13 mouse cellular contexts compared by ENCODE assay signal in genomic region chr14:45155511-45156173, GRCm38 (mm10).
DNase-seq lines count a peak whose midpoint lies in the region; ATAC-seq and TF ChIP-seq lines count a peak whose summit lies in the region.
"Had no signal": no experiment of that assay in that cellular context is flagged by ENCODE, and none has a peak within 500 bp of the region (broad histone marks: within the 10 kb centered on the region; RNA-seq: fewer than 3 reads in every experiment).

No protein-coding gene starts in this region.

- intact Hi-C loops in heart, postnatal 36 days (cut with DNase I): no loop called here
- intact Hi-C loops in gastrocnemius, postnatal 14 days (cut with DNase I; ENCODE audit: low total_unique reads): no loop called here

- no peak for TF ChIP-seq CTCF in G1E (IDR thresholded peaks at IDR 0.05; ENCODE audit: low read depth, low read length)

- peak; percentile 22; the same call in 1 of the 2 replicates for ATAC-seq in G1E (ENCODE audit: extremely low read depth, insufficient number of reproducible peaks, low FRiP score, poor library complexity, severe bottlenecking)
- no peak for ATAC-seq in erythroblast, adult 5-6 weeks (replicated peaks; ENCODE audit: low FRiP score, poor library complexity, severe bottlenecking)
- ATAC-seq: midbrain, embryonic 13.5 days had no signal

- H3K4me1 ChIP-seq in G1E (ENCODE audit: insufficient read depth, low read depth, low read length): peaks cover 3% of the 10 kb centered on the region; the same call in 1 of the 2 replicates
- H3K4me1 ChIP-seq: heart, embryonic 12.5 days; hindbrain, embryonic 15.5 days; midbrain, embryonic 13.5 days; neural tube, embryonic 15.5 days had no signal

- H3K9me3 ChIP-seq in G1E (replicated peaks): no peaks in the 10 kb centered on the region
- H3K9me3 ChIP-seq: heart, embryonic 12.5 days; hindbrain, embryonic 15.5 days; midbrain, embryonic 13.5 days; neural tube, embryonic 15.5 days had no signal

- no peak overlapping the region for H3K4me3 ChIP-seq in G1E (ENCODE audit: low read depth, low read length)
- no peak overlapping the region for H3K4me3 ChIP-seq in macrophage (ENCODE audit: inconsistent target)
- H3K4me3 ChIP-seq: heart, embryonic 12.5 days; hindbrain, embryonic 15.5 days; midbrain, embryonic 13.5 days; neural tube, embryonic 15.5 days had no signal

- H3K36me3 ChIP-seq in G1E (replicated peaks) (no peaks in the 10 kb centered on the region), macrophage (ENCODE audit: inconsistent target) (no peaks in the 10 kb centered on the region)
- H3K36me3 ChIP-seq: heart, embryonic 12.5 days; hindbrain, embryonic 15.5 days; neural tube, embryonic 15.5 days had no signal

- DNase-seq in heart, adult 11 months: peak; percentile 81
- no peak for DNase-seq in heart, postnatal 36 days
- no peak for DNase-seq in G1E (ENCODE audit: low spot score)
- peak; percentile 82 for DNase-seq in thymus, postnatal 0 days (ENCODE audit: low spot score)
- DNase-seq in gastrocnemius, postnatal 14 days: no peak
- no peak for DNase-seq in retina, postnatal 1 day
- DNase-seq: cerebellum, postnatal 14 days had no signal

- no peaks in the 10 kb centered on the region for H3K27me3 ChIP-seq in G1E (ENCODE audit: insufficient read depth, low read length)
- H3K27me3 ChIP-seq: heart, embryonic 12.5 days; hindbrain, embryonic 15.5 days; midbrain, embryonic 13.5 days; neural tube, embryonic 15.5 days had no signal

- peak overlapping the region; percentile 52 for H3K27ac ChIP-seq in macrophage
- H3K27ac ChIP-seq: hindbrain, embryonic 15.5 days; midbrain, embryonic 13.5 days; neural tube, embryonic 15.5 days had no signal

- no peaks in the 10 kb centered on the region for H3K79me2 ChIP-seq in macrophage (ENCODE audit: inconsistent target)

- 20% methylated on average over 4 of the region's 4 CpGs for WGBS in macrophage (ENCODE audit: missing documents)

Comparison
In these comparisons a context has a peak if more than half of its experiments do, and no peak if none do; other contexts are left out.
1. DNase-seq: peak in heart, adult 11 months (single experiment) and thymus, postnatal 0 days (single experiment); none in heart, postnatal 36 days (0 of 2), G1E (single experiment), gastrocnemius, postnatal 14 days (single experiment) and retina, postnatal 1 day (single experiment).